Mouse (Mus musculus) spleen, embryonic (tissue): ENCODE data around the gene Tmem232.
"Not testable (repeated sequence)": the region's sequence is repeated elsewhere in the genome, so short reads cannot be mapped to it uniquely, and the experiment has no call there.

Experiments used
- CTCF ChIA-PET: fragments of 350-600 bp; sonication (Branson Sonifier 250); formaldehyde crosslinking; loops from one replicate; lab custom pipeline; 2022; lab: Charles Lee

Tmem232 gene

DNA sequence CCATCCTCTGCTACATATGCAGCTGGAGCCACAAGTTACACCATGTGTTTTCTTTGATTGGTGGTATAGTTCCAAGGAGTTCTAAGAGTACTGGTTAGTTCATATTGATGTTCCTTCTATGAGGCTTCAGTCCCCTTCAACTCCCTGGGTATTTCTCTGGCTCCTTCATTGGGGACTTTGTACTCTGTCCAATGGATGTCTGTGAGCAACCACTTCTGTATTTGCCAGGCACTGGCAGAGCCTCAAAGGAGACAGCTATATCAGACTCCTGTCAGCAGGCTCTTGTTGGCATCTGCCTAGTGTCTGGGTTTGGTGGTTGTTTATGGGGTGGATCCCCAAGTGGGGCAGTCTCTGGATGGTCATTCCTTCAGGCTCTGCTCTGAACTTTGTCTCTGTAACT is 8.2 kb downstream of the Tmem232 start:
- CTCF ChIA-PET, result not testable (repeated sequence)

DNA sequence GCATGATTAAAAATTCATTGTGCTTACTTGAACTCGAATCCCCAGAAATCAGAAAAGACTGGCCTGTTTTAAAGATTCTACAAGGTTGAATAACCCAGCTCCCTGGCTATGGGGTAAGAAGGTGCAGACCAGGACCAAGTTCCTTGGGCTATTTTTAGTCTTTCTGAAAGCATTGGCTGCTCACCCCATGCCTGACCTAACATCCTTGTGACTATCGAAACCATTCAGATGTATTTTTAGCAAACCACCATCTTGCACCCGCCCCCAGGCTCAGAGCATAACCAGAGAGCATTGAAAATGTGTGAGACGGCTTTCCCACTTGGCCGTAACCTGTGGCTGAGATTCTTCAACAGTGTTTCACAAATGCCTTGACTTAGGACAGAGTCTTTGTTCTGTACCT is 13.1 kb downstream of the Tmem232 start:
- CTCF ChIA-PET, result no interaction called here

GRCm38 (mm10) chr17:65513517-65513916 is 27.1 kb downstream of the Tmem232 start:
- CTCF ChIA-PET, result no interaction called here

DNA sequence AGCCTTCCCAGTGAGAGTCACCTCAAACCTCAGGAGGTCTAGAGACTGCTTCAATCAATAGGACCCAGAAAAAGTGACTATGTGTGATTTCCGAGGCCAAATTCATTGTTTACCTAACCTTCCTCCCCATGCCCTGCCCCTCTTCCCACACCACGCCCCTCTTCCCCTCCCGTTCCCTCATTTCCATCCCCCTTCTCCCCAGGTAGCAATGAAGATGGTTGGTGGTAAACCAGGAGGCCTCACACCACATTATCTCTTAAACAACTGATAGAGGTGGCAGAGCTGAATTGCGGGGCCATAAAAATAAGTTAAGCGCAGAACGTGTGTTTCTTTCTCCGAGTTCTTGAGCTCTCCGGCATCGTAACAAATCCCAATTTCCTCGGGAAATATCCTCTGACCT is 55.9 kb downstream of the Tmem232 start:
- CTCF ChIA-PET, result no interaction called here

GRCm38 (mm10) chr17:65476747-65477146 is 63.8 kb downstream of the Tmem232 start:
- CTCF ChIA-PET, result no interaction called here

DNA sequence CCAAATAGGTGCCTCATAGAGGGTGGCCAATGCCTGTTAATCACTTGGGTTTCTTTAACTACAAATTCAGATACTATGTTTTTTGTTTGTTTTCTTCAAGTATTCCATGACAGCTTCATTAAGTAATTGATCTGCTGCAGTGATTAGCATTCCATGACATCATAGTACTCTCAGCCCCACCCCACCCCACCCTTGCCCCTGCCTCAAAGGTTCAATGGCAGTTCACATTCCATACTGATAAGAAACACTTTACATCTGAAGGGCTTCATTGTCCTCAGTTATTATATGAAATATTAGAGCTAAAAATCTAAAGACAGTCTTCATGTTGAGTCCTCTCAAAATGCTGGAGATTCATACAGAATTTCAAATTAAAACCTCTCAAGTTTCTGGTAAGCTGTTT is 89.8 kb downstream of the Tmem232 start:
- CTCF ChIA-PET, result no interaction called here

GRCm38 (mm10) chr17:65437906-65438305 is 102.7 kb downstream of the Tmem232 start:
- CTCF ChIA-PET, result not testable (repeated sequence)

DNA sequence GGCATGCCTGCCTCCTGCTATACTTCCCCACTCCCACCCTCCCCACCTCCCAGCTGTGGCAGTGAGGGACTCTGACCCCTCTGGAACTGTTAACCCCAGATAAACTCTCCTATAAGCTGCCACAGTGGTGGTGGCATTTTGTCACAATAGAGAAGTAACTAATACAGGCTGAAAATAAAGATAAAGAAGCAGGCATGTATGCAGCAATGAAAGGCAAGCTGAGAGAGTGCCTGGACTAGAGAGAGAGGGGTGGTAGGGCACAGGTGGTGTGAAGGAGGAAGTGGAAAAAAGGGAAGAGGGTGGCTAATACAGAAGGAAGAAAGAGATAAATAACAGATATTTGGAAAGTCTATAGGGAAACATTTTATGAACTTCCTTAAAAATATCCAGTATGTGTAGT is 121.5 kb downstream of the Tmem232 start:
- CTCF ChIA-PET, result interaction anchor here (0.6 kb wide), 1 partner anchor 1124 kb away, joined by 3 read pairs; no protein-coding TSS in a partner anchor

GRCm38 (mm10) chr17:65405309-65405708 is 135.3 kb downstream of the Tmem232 start:
- CTCF ChIA-PET, result no interaction called here

GRCm38 (mm10) chr17:65400914-65401313 is 139.7 kb downstream of the Tmem232 start:
- CTCF ChIA-PET, result no interaction called here

- CTCF ChIA-PET, result no interaction called here
Measured at GRCm38 (mm10) chr17:65384411-65384962, 156.1 kb downstream of the Tmem232 start.

DNA sequence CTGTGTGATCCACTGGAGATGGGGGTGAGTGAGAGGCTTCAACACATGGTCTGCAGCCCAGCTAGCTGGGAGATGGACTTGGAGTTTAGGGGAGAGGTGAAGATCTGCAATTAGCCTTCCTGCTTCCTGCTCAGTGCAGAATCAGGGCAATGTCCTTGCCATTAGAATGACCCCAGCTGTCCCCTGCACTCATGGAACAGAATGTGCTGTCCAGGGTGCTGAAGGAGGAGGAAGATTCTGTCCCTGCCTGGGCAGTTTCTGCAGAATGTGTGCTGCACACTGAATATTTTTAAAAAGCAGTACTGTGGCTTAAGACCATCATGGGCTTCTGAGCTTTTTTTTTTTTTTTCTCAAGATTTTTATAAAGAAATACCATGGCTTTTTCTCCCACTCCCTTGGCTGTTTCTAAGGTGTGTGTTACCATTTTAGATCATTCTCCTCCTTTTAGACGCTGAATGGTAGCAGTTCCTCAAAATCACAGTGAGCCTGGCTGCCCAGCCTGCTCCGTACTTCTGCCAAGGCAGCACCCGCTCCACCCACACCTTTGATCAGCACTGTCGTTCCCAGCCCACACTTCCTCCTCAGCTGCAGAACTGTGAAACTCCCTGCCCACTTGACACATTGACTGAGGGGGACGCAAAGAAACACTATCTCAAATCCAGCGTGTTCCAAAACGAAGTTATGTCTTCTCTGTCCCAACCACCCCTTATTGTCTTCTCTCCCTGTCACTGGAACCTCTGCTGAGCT is 170.4 kb downstream of the Tmem232 start:
- CTCF ChIA-PET, result no interaction called here

DNA sequence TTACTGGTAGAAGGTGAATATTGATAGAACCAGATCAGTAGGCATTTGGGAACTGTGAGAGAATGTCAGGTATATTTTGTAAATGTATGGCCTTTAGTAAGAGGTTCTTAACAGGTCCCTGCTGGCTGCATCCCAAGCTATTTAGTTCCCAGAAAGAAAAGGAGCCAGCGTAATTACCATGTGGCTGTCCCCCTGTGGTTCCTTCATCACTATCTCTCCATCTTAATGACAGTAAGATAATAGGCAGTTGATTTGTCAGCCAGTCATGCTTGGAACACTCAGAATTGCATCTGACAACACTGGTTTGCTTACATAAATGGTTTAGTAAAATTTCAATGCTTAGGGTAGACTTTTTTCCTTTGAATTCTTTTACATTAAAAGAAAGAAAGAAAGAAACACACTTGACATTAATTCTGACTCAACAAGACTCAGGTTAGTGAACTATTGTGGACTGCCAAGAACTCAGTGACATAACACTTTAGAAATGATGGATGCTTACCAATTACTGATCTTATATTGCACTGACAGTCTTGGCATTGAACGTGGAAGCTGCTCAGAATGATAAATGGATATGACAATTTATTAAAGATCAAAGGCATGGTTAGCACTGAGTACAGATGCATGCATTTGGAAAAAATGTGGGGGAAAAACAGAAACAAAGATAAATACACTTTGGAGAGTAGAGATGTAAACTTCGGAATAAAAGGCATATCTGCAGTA is 174.9 kb downstream of the Tmem232 start:
- CTCF ChIA-PET, result no interaction called here

- CTCF ChIA-PET, result no interaction called here
Measured at GRCm38 (mm10) chr17:65351836-65352235, 188.7 kb downstream of the Tmem232 start.

GRCm38 (mm10) chr17:65340016-65340415 is 200.6 kb downstream of the Tmem232 start:
- CTCF ChIA-PET, result no interaction called here

- CTCF ChIA-PET, result no interaction called here
Measured at GRCm38 (mm10) chr17:65330759-65331158, 209.8 kb downstream of the Tmem232 start.

DNA sequence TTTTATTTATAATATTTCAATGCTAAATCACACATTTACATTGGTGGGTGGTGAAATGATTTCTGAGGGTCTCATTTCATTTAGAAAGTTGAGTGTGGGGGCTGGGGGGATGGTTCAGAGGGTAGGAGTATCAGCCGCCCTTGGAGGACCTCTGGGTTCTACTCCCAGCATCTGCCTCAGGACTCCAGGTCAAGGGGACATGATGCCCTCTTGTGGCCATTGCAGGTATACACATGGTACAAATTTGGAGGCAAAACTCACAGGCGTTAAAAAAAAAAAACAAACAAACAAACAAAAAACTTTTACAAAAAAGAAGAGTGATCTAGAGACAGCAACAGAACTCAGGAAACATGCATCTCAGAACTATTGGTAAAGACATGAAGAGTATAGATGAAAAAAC is 215.3 kb downstream of the Tmem232 start:
- CTCF ChIA-PET, result no interaction called here

DNA sequence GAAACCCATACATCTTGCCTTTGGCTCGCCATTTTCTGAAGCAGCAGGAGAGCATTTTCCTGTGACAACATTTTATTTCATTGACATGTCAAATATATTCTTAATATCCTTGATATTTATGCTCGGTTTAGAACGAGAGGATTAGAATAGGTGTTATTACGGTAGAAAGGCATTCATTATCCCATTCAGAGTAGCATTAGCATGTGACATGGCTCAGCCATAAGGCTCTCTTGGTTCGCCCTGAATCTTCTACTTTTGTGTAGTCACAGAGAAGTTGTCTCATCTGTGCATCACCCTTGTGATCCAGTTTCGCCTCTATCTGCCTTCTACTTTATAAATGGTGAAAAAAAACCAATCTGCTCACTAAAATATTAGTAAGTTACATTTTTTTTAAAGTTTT is 220.0 kb downstream of the Tmem232 start:
- CTCF ChIA-PET, result no interaction called here

DNA sequence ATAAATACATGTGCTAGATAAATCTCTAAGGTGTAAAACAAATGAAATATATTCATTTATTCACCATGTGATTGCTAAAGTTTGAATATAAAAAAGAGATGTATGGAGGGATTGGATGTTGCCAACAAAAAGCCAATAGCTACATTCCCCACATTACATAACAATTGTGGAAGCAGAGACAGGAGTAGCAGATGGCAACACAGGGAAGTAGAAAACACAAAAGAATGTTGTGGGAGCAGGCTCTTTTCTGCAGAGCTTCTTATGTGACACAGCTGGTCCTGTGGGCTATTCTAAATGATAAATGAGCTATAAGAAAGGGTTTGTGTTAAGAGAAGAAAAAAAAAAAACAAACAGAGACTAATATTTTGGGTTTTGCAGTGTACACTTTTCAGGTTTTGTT is 240.6 kb downstream of the Tmem232 start:
- CTCF ChIA-PET, result no interaction called here

- CTCF ChIA-PET, result no interaction called here
Measured at GRCm38 (mm10) chr17:65297831-65298230, 242.8 kb downstream of the Tmem232 start.

- CTCF ChIA-PET, result no interaction called here
Measured at GRCm38 (mm10) chr17:65252160-65252559, 288.4 kb downstream of the Tmem232 start.

DNA sequence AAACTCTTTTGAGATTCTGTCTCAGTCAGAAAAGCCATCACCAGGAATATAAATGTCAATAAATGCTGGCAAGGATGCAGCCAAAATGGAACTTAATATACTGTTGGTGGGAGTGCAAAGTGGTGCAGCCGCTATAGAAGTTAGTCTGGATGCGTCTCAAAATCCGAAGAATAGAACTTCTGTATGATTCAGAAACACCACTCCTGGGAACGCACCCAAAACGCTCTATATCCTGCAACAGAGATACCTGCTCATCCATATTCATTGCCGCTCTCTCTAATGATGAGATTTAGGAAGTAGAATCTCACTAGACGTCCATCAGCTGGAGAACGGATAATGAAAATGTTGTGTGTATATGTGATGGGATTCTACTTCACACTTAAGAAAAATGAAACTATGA is 290.3 kb downstream of the Tmem232 start:
- CTCF ChIA-PET, result no interaction called here

DNA sequence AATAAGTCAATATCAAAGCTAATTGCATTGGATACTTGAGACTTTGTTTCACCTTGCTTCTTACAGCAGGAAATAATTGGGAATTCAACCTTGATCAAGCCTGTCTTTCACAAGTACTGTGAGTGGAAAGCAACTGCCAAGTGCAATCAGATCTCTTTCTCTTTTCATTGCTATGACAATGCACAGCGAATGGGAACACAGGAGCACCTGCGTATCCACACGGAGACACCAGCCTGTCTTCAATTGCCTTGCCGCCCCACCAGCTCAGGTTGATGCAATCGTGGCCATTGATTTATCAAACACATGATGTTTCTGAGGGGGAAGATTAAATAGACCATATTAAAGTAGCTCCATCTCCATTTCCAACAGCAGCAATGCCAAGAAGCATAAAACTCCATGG is 296.9 kb downstream of the Tmem232 start:
- CTCF ChIA-PET, result no interaction called here
